Mouse (Mus musculus): ENCODE data around the gene CN725425. TPM values are rescaled to one million over a fixed set of nuclear protein-coding genes. Genes with fewer than 3 reads are reported as not detected.

The CN725425 gene
- polyA plus RNA-seq, 1 experiment from 2014 or later = not detected

DNA sequence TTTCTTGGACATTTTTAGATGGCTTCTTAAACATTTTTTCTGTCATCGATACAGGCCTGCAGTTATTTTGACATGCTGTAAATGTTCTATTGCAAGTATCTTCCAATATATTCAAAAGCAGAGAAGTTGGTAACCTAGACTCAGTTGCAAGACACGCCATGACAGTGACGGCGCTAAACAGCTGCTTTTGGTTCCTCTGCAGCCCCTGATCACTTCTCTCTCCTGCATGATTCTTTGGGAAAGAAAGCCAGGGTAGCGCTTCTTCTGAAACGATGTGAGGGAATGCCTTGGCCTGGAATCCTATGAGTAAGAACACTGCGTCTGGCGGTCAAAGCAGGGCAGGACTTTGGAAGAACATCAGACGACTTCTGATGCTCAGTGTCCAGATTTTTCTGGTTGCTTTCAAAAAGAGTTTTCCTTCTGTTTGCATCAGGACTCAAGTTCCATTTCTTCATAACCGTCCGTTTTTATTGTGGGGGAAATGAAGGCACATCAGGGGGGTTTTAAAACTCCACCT lies 100.1 kb downstream of the CN725425 start:
- Histone ChIP-seq H3K36me3 (replicated peaks; ENCODE audit: control insufficient read depth, insufficient read depth) (no peaks in the 10 kb centered on the region), H3K4me2 (replicated peaks) (no peak overlapping the region), H3K4me1 (replicated peaks; ENCODE audit: control insufficient read depth, insufficient read depth, low read length) (no peaks in the 10 kb centered on the region), H3K27me3 (ENCODE audit: control insufficient read depth, insufficient read depth, low read length) (no peaks in the 10 kb centered on the region), H3K4me3 (replicated peaks; ENCODE audit: low read length) (no peak overlapping the region), H3K9me3 (ENCODE audit: control insufficient read depth, low read length) (no peaks in the 10 kb centered on the region), H3K9ac (no peak overlapping the region), H3K27ac (no peak overlapping the region)
- DNase-seq (ENCODE audit: low spot score) (no peak), ATAC-seq (ENCODE audit: low FRiP score) (no peak)
- WGBS = 84% methylated on average over 11 of the region's 11 CpGs

DNA sequence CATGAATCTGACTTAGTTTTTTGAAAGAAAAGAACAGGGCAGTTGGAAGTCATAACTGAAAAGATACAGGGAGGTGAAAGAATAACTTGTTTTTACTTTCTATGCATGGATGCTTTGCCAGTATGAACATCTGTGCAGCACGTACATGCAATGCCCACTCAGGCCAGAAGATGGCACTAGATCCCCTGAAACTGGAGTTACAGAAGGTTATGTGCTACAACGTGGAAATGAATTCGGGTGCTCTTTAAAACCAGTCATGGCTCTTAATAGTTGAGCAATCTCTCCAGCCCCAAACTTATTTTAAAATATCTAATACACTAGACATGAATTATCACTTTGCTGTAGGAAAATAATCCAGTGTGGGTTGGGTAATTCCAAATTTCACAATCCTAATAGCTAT lies 102.1 kb downstream of the CN725425 start:
- H3K27me3 ChIP-seq (ENCODE audit: control insufficient read depth, insufficient read depth, low read length) = no peaks in the 10 kb centered on the region
- H3K4me1 ChIP-seq (replicated peaks; ENCODE audit: control insufficient read depth, insufficient read depth, low read length) = no peaks in the 10 kb centered on the region
- no peak overlapping the region for H3K27ac ChIP-seq
- DNase-seq (ENCODE audit: low spot score) (peak; percentile 96), ATAC-seq (ENCODE audit: low FRiP score) (no peak)
- H3K9ac ChIP-seq = no peak overlapping the region
- 10% methylated on average over 3 of the region's 3 CpGs for WGBS
- no peak overlapping the region for H3K4me2 ChIP-seq (replicated peaks)
- H3K4me3 ChIP-seq (replicated peaks; ENCODE audit: low read length) = no peak overlapping the region
- H3K9me3 ChIP-seq (ENCODE audit: control insufficient read depth, low read length) = no peaks in the 10 kb centered on the region
- no peaks in the 10 kb centered on the region for H3K36me3 ChIP-seq (replicated peaks; ENCODE audit: control insufficient read depth, insufficient read depth)

DNA sequence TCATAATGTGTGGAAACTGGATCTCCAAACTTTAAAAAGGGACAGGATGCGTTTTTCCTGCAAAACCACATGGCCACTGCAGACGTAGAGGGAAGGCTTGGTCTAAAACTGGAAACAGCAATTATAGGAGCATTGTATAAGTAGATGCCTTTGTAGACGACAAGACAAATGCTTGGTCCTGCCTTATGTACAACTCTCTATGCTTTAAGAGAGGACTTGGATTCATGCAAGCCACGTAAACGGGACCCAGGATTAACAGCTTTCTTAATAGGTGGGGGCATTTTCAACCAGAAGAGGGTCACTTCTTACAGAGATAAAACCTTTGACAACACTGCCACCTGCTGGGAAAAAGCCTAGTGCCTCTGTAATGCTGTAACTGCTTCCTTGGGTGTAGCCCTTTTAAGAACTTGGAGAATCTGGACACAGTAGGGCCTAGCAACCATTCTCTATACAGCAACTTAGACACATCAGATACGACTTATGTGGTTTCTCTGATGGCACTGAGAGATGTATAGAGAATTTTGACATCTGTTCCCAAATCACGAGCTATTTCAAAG lies 105.1 kb downstream of the CN725425 start:
- ATAC-seq (ENCODE audit: low FRiP score) (no peak), DNase-seq (ENCODE audit: low spot score) (peak; percentile 76)
- Histone ChIP-seq H3K27me3 (ENCODE audit: control insufficient read depth, insufficient read depth, low read length) (no peaks in the 10 kb centered on the region), H3K27ac (no peak overlapping the region), H3K36me3 (replicated peaks; ENCODE audit: control insufficient read depth, insufficient read depth) (no peaks in the 10 kb centered on the region), H3K9me3 (ENCODE audit: control insufficient read depth, low read length) (no peaks in the 10 kb centered on the region), H3K4me2 (replicated peaks) (no peak overlapping the region), H3K9ac (no peak overlapping the region), H3K4me1 (replicated peaks; ENCODE audit: control insufficient read depth, insufficient read depth, low read length) (no peaks in the 10 kb centered on the region), H3K4me3 (replicated peaks; ENCODE audit: low read length) (no peak overlapping the region)
- WGBS = 49% methylated on average over 7 of the region's 7 CpGs

Other genes with a start within 250 kb of the CN725425 start
- gene Kif21a, start 149.5 kb upstream of the CN725425 start, polyA plus RNA-seq (2014; fragmentation: Nextera tagmentation; extraction: Ambion mirVana) = 50.6 and 50.8 TPM in 2 replicates
- 7.0 and 7.6 TPM in 2 replicates for gene Abcd2, start 7.7 kb upstream of the CN725425 start, polyA plus RNA-seq (2014; fragmentation: Nextera tagmentation; extraction: Ambion mirVana)